Mouse (Mus musculus): Measurements from ENCODE around the gene Tlr9. TPM values are rescaled to one million over a fixed set of nuclear protein-coding genes. Genes with fewer than 3 reads are reported as not detected.
A peak's percentile ranks its signal among the peaks of the same experiment; 100 is the strongest.

Tlr9 gene
- polyA plus RNA-seq, 1 experiment = 2.3 TPM

- H3K9me3 ChIP-seq = no peaks in the 10 kb centered on the region
- TF ChIP-seq FLI1 (IDR thresholded peaks at IDR 0.05; ENCODE audit: low read length) (no peak), GATA1 (IDR thresholded peaks at IDR 0.05; ENCODE audit: borderline replicate concordance, low read length) (no peak)
- peaks cover 63% of the 10 kb centered on the region for H3K27me3 ChIP-seq (replicated peaks)
- H3K4me1 ChIP-seq = peaks cover 22% of the 10 kb centered on the region
- no peak overlapping the region for H3K4me3 ChIP-seq (replicated peaks)
- H3K36me3 ChIP-seq (replicated peaks; ENCODE audit: low read length) = no peaks in the 10 kb centered on the region
Observed at GRCm38 (mm10) chr9:106262075-106262474, 39.7 kb downstream of the Tlr9 start.

- TF ChIP-seq GATA1 (IDR thresholded peaks at IDR 0.05; ENCODE audit: borderline replicate concordance, low read length) (no peak), FLI1 (IDR thresholded peaks at IDR 0.05; ENCODE audit: low read length) (no peak)
- no peak overlapping the region for H3K4me3 ChIP-seq (replicated peaks)
- no peaks in the 10 kb centered on the region for H3K36me3 ChIP-seq (replicated peaks; ENCODE audit: low read length)
- peaks cover 29% of the 10 kb centered on the region for H3K4me1 ChIP-seq
- peaks cover 66% of the 10 kb centered on the region for H3K27me3 ChIP-seq (replicated peaks)
- no peaks in the 10 kb centered on the region for H3K9me3 ChIP-seq
Observed at GRCm38 (mm10) chr9:106263381-106263924, 41.1 kb downstream of the Tlr9 start.

GRCm38 (mm10) chr9:106265358-106266075 is 43.1 kb downstream of the Tlr9 start:
- Histone ChIP-seq H3K9me3 (no peaks in the 10 kb centered on the region), H3K27me3 (replicated peaks) (peaks cover 68% of the 10 kb centered on the region), H3K4me1 (peaks cover 37% of the 10 kb centered on the region), H3K4me3 (replicated peaks) (no peak overlapping the region), H3K36me3 (replicated peaks; ENCODE audit: low read length) (no peaks in the 10 kb centered on the region)
- no peak for TF ChIP-seq FLI1 (IDR thresholded peaks at IDR 0.05; ENCODE audit: low read length)

GRCm38 (mm10) chr9:106266936-106267657 is 44.7 kb downstream of the Tlr9 start:
- Histone ChIP-seq H3K9me3 (no peaks in the 10 kb centered on the region), H3K4me3 (replicated peaks) (no peak overlapping the region), H3K4me1 (peaks cover 37% of the 10 kb centered on the region), H3K36me3 (replicated peaks; ENCODE audit: low read length) (no peaks in the 10 kb centered on the region), H3K27me3 (replicated peaks) (peaks cover 57% of the 10 kb centered on the region)
- TF ChIP-seq GATA1 (IDR thresholded peaks at IDR 0.05; ENCODE audit: borderline replicate concordance, low read length) (no peak), FLI1 (IDR thresholded peaks at IDR 0.05; ENCODE audit: low read length) (no peak)

GRCm38 (mm10) chr9:106268421-106268820 is 46.0 kb downstream of the Tlr9 start:
- Histone ChIP-seq H3K4me1 (peaks cover 37% of the 10 kb centered on the region), H3K27me3 (replicated peaks) (peaks cover 48% of the 10 kb centered on the region), H3K36me3 (replicated peaks; ENCODE audit: low read length) (no peaks in the 10 kb centered on the region), H3K9me3 (no peaks in the 10 kb centered on the region), H3K4me3 (replicated peaks) (no peak overlapping the region)
- no peak for TF ChIP-seq GATA1 (IDR thresholded peaks at IDR 0.05; ENCODE audit: borderline replicate concordance, low read length)
- no peak for TF ChIP-seq FLI1 (IDR thresholded peaks at IDR 0.05; ENCODE audit: low read length)

GRCm38 (mm10) chr9:106269076-106269788 is 46.8 kb downstream of the Tlr9 start:
- Histone ChIP-seq H3K9me3 (no peaks in the 10 kb centered on the region), H3K27me3 (replicated peaks) (peaks cover 44% of the 10 kb centered on the region), H3K4me1 (peaks cover 37% of the 10 kb centered on the region), H3K4me3 (replicated peaks) (peak overlapping the region; percentile 20), H3K36me3 (replicated peaks; ENCODE audit: low read length) (no peaks in the 10 kb centered on the region)
- TF ChIP-seq FLI1 (IDR thresholded peaks at IDR 0.05; ENCODE audit: low read length) (no peak), GATA1 (IDR thresholded peaks at IDR 0.05; ENCODE audit: borderline replicate concordance, low read length) (no peak)

GRCm38 (mm10) chr9:106269879-106270278 is 47.5 kb downstream of the Tlr9 start:
- H3K4me3 ChIP-seq (replicated peaks) = no peak overlapping the region
- no peaks in the 10 kb centered on the region for H3K36me3 ChIP-seq (replicated peaks; ENCODE audit: low read length)
- H3K4me1 ChIP-seq = peaks cover 37% of the 10 kb centered on the region
- no peak for TF ChIP-seq GATA1 (IDR thresholded peaks at IDR 0.05; ENCODE audit: borderline replicate concordance, low read length)
- no peak for TF ChIP-seq FLI1 (IDR thresholded peaks at IDR 0.05; ENCODE audit: low read length)
- H3K9me3 ChIP-seq = no peaks in the 10 kb centered on the region
- peaks cover 41% of the 10 kb centered on the region for H3K27me3 ChIP-seq (replicated peaks)

- Histone ChIP-seq H3K27me3 (replicated peaks) (peaks cover 39% of the 10 kb centered on the region), H3K4me3 (replicated peaks) (no peak overlapping the region), H3K36me3 (replicated peaks; ENCODE audit: low read length) (no peaks in the 10 kb centered on the region), H3K9me3 (no peaks in the 10 kb centered on the region), H3K4me1 (peaks cover 40% of the 10 kb centered on the region)
- TF ChIP-seq GATA1 (IDR thresholded peaks at IDR 0.05; ENCODE audit: borderline replicate concordance, low read length) (no peak), FLI1 (IDR thresholded peaks at IDR 0.05; ENCODE audit: low read length) (no peak)
Observed at GRCm38 (mm10) chr9:106270656-106271055, 48.3 kb downstream of the Tlr9 start.

GRCm38 (mm10) chr9:106272288-106272687 is 49.9 kb downstream of the Tlr9 start:
- no peak for TF ChIP-seq GATA1 (IDR thresholded peaks at IDR 0.05; ENCODE audit: borderline replicate concordance, low read length)

More at GRCm38 (mm10) chr9:106272288-106272687, 49.9 kb downstream of the Tlr9 start:
- Histone ChIP-seq H3K4me1 (peaks cover 44% of the 10 kb centered on the region), H3K36me3 (replicated peaks; ENCODE audit: low read length) (no peaks in the 10 kb centered on the region), H3K27me3 (replicated peaks) (peaks cover 28% of the 10 kb centered on the region), H3K9me3 (no peaks in the 10 kb centered on the region), H3K4me3 (replicated peaks) (no peak overlapping the region)

All from megakaryocyte, embryonic 14.5 days (primary cell).